Mouse (Mus musculus) thymus, adult 2 months (tissue): ENCODE results near the gene Gm20518.

Experiments
- CTCF ChIP-seq: fragments of 200-500 bp; IDR thresholded peaks from 2 replicates; pipeline ENCODE4 v1.5.1; 2012; ENCODE audit warnings: mild to moderate bottlenecking, control low read depth, low read length, moderate library complexity, borderline replicate concordance; ENCODE audit not compliant: control insufficient read depth, poor library complexity, insufficient read depth; ENCODE audit errors: extremely low read depth
- POLR2A ChIP-seq: fragments of 200-500 bp; IDR thresholded peaks from 2 replicates; pipeline ENCODE4 v1.6.1; 2012; ENCODE audit warnings: mild to moderate bottlenecking, low read length, control low read depth, moderate library complexity; ENCODE audit not compliant: control insufficient read depth, poor library complexity, insufficient read depth; ENCODE audit errors: extremely low read depth

- no peak for TF ChIP-seq POLR2A
- no peak for TF ChIP-seq CTCF
These were observed 38.2 kb upstream of the Gm20518 start for GRCm38 (mm10) chr16:17929631-17930030.
